Mouse (Mus musculus) adrenal gland, adult 18-20 months (tissue): ENCODE data around the gene Gria2. TPM values are rescaled to one million over a fixed set of nuclear protein-coding genes. Genes with fewer than 3 reads are reported as not detected.

ENCODE experiments used
- microRNA-seq, 2 experiments: library from miRNA; unstranded; fragments of <30 nt; microRNA quantifications; one replicate each; pipeline ENCODE4 v1.2.0; 2021; ENCODE audit warnings: borderline number of aligned reads in 2 of 2
- total RNA-seq, 2 experiments: library from RNA; stranded (reverse); gene quantifications; 1 replicate in 1 of 2; 2 replicates in 1 of 2; pipeline ENCODE4 v1.2.3; 2021

The Gria2 gene
- total RNA-seq, 2 experiments from 2014 or later, result 9.2 to 12.9 TPM

Small RNA genes within 50 kb of the gene (microRNA-seq; reads per million reads assigned to microRNA genes)
- 0 reads per million in 2 experiments for gene Gm25749

Other genes with a start within 250 kb of the Gria2 start
- gene Glrb, start 110.8 kb upstream of the Gria2 start, total RNA-seq, result 1 to 10 TPM; 9.3 to 9.6 TPM
- gene Pdgfc, start 233.6 kb upstream of the Gria2 start, total RNA-seq, result 1 to 10 TPM; 6.9 to 8.4 TPM